Mouse (Mus musculus) adrenal gland, postnatal 25 days (tissue): ENCODE data around the gene Morn3. TPM values are rescaled to one million over a fixed set of nuclear protein-coding genes. Genes with fewer than 3 reads are reported as not detected.

Experiments
- DNase-seq: peaks from one replicate; pipeline ENCODE4 v3.0.0; 2021; ENCODE audit warnings: mixed read lengths
- total RNA-seq: library from RNA; stranded (reverse); gene quantifications from 2 replicates; pipeline ENCODE4 v1.2.3, GENCODE M21; 2021

Gene Morn3
- total RNA-seq, 1 experiment from 2014 or later, result not detected

DNA sequence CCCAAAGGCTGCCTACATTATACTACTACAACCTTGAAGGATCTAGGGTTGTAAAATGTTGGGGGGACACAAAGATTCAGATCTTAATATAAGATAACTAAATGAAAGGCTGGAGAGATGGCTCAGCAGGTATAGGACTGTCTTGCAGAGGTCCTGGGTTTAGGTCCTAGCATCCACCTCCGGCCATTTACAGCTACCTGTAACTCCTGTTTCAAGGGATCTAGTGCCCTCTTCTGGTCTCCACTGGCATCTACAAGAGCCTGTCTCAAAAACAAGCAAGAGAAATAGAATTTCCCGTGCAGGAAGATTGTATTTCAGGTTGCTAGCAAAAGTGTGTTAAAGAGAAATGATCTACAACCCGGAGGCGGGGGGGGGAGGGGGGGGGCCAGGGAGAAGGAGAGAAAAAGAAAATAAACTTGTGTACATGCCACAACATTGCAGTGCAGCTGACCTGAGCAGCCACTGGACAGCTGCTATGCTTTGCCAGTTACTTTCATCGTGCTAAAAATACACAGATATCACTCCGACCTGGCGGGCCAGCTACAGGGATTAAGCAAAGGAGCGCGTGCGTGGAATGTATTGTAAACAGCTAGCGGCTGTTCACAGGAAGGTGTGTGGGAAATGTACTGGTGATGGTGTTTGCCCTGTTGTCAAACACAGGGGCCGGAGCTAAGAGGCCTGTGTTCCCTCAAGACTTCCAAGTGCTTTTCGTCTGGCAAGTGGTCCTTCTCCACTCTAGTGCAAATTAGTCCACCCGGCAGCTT is 13.1 kb upstream of the Morn3 start:
- no peak for DNase-seq

DNA sequence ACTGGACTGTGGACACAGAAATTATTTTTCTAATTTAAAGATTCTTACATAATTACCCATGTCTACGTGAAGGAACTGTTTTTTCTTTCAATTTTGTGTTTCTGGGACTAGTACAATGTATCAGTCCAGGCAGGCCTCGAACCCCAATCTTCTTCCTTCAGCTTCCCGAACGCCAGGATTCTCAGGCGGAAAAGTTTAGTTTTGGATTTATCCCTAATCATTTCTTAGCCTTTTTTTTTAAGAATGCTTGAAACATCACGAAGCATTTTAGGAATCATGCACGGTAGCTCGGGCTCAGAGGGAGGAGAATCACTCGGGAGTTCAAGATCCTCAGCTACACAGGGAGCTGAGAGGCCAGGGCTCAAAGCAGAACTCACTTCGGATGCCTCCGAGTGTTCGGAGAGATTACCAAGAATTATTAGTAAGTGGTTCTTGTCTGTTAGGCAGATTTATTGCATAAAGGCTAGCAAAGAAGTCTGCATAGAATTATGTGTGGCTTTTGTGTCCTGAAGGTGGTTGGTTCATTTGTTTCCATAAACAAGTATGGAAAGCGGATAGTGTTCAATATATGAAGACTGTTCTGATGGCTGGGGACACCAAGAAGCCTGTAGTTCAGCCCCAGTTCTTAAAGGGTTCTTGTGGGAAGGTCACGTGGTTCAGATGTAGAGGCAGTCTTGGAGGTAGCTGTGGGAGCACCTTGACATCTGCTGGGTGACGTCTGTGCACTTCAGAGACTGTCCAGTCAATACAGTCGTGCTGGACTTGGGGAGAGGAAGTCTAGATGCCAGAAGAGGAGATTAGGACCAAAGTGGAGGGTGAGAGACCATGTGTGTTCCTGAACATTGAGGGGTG is 11.7 kb upstream of the Morn3 start:
- DNase-seq, result no peak

DNA sequence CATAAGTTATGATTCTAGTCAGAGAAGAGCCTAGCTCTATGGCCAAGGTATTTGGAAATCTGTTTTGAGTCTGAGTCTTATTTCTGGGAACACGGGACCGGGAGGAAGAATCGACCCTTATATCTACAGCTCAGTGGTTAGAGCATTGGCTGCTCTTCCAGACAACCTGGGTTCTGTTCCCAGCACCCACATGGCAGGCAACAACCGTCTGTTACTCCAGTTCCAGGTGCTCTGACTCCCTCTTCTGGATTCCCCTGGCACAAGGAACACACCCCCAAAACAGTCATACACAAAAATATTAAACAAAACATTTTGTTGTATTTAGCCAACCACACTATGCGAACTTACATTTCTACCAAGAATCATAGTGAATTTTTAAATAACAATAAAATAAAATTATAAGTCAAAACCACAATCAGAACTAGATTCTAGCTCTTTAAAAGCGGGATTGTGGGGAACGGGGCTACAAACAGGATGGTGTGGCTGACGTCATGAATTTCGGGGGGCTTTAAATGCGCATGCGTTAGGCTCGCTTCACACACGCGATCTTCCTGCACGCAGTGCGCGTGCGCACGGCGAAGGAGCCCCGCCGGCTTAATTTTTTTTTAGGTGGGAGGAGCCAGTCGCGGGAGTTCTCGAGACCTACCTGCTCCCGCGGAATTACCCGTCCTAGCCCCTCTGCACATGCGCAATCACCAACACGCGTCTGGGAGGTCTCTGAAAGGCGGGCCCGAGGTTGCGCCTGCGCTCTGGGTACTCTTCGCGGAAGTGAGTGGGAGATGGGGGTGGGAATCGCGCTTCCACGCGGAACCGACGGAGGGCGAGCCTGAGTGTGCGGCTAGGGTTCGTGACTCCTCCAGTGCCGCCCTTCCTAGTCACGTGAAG is 10.8 kb upstream of the Morn3 start:
- peak; percentile 99 for DNase-seq

DNA sequence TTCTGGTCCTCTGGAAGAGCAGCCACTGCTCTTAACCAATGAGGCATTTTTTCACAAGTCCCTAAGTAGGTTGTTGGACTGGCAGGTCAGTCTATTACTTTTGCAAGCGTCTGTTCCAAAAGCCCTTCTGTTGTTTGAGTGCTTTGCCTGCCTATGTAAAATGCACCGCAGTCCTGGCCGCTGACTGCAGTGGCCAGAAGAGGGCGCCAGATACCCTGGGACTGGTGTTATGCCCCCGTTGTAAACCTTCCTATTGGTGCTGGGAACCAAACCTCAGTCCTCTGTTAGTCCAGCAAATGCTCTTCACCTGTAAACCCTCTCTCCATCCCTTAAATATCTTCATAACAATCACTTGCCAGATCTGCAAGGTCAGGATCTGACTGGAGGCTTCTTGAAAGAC is 4.9 kb upstream of the Morn3 start:
- no peak for DNase-seq

DNA sequence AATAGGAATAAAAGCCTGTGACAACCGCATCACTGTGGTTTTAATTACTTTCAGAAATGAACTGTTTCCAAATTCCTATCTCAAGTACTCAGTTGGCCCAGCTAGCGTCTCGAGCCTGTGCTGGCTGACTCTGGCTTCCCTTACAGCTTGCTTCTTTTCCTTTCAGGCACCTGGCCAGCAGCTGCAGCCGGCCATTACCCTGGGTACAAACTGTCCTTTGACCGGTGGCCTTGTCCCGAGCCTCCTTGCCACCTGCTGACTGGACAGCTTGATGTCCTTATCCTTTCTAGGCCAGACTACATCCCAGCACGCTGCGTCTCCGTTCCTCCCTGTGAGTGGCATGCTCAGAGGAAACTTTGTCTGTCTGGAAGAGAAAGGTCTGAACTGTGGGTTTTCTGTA is 4.1 kb upstream of the Morn3 start:
- no peak for DNase-seq

DNA sequence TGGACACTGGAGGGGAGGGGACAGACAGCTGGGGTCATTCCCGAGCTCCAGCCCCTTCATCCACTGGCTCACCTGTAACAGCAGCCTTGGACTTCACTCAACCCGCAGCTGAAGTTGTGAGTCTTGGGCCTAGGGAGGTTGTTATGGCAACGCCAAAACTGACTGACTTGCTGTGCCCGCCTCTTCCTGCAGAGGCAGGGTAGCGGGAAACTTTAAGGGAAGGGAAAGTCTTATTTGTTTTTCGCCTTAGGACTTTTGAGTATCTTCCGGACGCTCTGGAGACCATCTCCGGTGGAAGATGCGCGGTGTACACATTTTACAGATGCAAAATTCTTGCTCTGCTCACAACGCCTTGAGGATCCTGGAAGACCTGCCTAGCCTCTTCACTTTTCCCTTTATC is 2.5 kb upstream of the Morn3 start:
- DNase-seq, result no peak

DNA sequence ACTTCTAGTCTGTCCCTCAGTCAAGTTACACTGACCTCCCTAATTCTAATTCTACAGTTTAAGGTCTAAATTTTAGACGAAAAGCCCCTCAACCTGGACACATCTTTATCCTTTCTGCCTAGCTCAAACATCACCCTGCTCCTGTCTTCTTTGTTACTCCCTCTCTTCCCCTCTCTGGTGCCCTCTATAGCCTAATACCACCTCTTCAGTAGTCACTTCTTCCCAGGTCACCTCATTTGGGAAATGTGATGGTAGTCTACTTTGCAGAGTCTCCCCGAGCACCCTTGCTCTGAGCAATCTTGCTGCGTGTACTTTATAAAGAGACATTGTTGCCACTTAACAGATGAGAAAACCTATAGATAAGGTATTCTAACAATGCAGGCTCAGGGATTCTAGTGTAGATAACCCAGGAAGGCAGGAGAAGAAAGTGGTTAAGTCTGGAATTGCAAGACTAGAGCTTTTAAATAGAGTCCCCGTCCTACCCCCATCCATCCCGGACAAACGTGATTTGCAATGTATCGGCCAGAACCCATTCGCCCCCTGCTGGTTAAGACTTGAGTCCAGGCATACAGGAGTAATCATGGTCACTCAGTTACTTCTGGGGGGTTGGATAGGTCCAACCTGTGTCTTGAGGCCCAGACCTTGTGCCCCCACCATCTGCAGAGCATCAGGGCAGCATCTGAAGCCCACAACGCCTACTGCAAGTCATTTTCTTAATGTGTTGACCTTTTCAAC is 1.1 kb downstream of the Morn3 start:
- DNase-seq, result peak; percentile 58

DNA sequence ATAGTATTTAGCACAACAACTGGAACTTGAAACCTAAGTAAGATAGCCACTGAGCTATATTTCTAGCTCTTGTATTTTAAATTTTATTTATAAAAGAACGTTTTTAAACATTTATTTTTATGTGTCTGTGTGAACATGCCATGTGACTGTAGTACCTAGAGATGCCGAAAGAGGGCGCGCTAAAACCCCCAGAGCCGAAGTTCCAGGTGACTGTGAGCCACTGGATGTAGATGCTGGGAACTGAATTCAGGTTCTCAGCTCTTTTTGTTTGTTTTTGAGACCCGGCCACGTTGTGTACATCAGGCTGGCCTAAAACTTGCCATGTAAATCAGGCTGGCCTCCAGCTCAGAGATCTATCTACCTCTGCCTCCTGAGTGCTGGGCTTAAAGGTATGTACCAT is 3.0 kb downstream of the Morn3 start:
- DNase-seq, result no peak

DNA sequence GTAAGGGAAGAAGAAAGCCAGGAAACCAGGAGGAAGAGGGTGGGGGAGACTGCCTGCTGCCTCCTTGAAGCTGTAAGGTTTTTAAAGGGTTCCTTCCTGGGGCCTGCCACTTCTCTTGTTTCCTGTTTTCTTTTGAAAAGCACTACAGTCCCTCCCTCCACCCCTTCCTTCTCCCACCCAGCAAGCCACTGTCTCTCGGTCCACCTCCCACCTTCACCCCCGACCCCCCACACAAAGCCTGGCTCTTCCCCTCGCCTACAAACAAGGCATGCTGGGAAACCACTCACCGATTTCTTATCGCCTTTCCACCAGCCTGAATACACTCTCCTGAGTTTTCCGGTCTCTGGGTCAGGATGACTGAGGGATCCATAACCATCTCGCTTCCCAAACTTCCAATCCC is 6.0 kb downstream of the Morn3 start:
- no peak for DNase-seq

DNA sequence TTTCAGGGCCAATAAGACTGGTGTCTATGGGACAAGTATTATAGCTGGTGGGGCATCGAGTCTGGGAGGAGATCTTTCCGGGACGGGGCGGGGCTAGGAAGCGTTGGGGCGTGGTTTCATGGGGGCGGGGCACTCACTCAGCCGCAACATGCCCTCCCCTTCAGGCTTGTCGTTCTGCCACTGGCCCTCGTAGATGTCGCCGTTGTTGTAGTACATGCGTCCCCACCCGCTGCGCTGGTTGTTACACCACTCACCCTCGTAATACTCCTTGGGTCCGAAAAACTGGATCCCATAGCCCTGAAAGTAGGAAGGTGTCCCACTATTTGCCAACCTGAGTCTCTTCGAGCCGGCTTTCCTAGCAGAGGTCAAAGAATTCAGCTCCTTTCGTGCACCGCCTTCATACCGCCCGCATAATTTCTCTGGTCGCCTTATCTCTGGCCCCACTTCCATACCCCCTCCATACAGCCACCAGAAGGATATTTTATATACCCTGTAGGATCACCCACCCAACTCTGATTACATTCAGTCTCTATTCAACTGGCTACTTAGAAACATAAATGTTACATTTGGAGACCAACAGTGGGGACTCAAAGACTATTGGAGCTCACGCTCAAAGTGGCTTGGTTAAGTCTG is 7.6 kb downstream of the Morn3 start:
- peak; percentile 78 for DNase-seq

DNA sequence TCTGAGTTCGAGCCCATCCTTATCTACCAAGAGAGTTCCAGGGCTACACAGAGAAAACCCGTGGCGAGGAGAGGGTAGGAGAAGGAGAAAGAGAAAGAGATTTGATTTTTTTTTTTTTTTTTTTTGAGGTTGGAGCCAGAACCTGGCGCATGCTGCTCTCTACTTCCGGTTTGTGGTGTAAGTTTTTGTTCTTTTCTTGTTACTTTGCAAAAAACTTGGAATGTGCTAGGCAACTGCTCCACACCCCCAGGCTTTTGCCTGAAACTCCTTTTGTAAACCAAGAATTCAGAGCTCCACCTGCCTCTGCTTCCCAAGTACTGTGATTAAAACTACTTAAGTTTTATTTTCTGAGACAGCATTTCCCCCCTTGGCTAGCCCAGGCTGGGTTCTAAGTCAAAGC is 8.7 kb downstream of the Morn3 start:
- DNase-seq, result no peak

DNA sequence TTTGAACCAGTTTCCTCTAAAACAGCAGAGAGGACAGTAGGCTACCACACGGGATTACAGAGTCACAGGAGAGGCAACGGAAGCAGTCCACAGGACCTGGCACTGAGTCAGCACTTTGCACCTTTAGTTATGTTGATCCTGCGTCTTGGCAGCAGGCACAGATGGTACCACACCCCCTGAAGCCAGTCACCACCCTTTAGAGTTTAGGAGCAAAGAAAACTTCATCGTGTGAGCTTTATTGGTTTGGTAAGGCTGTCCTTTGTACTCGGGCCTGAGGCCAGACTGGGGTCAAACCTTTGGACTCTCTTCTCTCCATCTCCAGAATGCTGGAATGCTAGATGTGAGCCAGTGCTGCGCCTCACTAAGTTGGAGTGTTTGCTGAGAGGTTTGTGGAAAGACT is 11.3 kb downstream of the Morn3 start:
- no peak for DNase-seq

DNA sequence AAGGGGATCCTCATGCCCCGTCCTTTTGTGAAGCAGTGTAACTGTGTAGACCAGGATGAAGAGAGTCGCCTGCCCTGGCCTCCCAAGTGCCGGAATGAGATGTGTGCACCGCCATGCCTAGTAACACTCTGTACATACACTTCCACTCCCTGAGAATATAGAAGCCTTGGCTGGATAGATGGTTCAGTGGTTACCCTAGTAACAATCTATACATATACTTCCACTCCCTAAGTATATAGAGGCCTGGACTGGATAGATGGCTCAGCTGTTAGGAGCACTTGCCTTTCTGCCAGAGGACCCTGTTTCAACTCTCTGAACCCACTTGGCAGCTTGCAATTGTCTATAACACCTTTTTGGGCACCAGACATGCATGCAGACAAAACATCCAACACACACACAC is 11.7 kb downstream of the Morn3 start:
- DNase-seq, result no peak

DNA sequence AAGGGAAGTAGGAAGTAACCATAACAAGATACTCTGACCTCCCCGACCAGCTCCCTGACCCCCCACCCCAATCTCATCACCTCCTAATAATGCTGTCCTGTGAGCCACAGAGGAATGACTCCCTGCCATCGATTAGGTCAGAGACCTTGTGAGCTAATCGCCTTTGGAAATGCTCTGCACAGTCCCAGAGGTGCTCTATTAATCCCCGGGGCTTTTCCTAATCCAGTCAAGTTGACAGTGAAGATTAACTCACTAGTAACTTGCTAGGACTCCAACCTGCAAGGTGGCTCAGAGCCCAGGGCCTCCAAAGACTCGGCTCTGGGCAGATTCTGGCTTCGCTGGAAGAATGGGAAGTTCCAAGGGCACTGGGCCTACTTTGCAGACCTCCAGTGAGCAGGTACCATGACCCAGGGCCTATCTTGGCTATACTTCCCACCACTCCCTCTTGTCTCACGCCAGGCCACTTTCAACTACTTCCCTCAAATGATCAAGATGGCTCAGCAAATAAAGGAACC is 13.1 kb downstream of the Morn3 start:
- DNase-seq, result no peak

DNA sequence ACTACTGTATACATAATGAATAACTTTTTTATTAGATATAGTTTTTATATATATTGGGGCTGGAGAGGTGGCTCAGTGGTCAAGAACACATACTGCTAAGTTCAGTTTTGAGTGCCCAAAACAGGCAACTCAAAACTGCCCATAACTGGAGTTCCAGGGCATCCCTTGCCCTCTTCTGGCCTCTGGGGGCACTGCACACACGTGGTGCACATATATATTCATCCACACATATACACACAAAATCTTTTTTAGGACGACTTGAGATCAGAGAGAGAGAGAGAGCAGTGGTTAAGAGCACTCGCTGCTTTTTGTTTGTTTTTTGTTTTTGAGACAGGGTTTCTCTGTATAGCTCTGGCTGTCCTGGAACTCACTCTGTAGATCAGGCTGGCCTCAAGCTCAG is 15.5 kb downstream of the Morn3 start:
- no peak for DNase-seq

DNA sequence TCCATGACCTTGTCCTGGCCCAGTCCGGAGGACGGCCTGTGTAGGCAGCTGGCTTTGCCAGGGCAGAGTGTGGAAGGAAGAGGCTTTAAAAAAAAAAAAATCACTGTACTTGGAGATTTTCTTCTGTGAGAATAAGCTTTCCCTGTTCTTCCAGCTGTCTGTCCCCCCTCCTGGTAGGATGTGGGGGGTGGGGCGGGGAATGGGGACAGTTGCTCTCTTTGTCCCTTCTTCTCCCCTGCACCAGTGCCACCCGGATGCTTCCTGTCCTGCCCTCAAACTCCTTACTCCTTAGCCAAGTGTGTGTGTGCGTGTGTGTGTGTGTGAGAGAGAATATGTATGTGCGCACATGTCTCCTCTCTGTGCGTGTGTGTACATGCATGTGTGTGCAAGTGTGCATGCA is 17.1 kb downstream of the Morn3 start:
- DNase-seq, result no peak

DNA sequence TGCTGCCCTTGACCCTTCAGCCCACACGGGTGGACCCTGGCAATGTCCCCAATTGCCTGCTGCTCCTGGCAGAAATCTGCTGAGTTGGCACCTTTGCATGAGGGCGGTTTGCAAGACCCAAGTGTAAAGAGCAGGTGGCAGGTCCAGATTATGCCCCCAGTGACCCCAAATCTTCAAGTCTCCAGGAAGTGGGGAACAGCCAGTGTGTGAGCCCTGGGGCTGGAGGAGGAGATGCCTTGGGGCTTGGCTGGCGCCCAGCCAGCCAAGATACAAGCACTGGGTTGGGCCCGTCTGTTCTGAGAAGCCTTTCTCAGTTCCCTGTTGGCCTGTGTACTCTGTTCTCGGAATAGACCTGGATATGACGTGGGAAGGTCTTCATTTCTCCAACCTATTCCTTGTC is 19.4 kb downstream of the Morn3 start:
- no peak for DNase-seq

DNA sequence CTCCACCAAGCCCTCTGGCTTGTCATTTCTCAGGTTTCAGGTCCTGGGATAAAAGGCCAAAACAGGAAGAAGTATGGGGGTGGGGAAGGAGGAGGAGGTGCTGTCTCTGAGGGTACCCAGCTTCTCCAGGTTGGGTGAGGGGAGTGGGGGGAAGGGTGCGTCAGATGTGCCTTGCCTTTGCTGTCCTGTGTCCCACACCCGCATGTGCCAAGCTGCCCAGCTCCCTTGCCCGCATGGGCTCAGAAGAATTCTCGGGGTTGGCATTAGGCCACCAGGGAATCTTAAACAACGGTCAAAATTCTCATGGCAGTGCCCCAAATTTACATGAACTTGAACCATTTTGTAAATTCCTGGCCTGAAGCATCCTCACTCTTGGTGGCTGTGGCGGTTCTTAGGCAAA is 20.4 kb downstream of the Morn3 start:
- no peak for DNase-seq

DNA sequence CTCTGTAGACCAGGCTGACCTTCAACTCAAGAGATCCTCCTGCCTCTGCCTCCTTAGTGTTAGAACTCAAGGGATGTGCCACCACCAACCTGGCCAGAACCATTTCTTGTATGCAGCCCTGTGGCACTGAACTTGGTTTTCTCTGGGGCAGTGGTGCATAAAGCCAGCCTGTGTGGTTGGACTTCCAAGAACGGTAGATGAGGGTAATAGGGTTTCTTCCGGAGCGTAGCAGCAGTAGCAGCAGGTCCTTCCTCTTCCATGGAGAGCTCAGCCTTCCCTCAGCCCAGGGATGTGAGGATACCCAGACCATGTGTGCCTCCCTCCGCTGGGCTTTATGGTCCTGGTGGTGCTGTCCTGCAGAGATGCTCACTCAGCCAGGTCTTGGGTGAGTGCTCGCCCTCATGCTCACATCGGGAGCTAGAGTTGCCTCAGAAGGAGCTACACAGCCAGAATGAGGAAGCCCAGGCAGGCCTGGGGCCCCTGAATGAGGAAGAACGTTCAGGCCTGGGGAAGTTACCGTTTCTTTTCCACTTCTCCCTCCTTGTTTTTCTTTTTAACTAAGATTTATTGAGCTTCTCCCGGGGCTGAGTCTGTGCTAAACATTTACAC is 21.7 kb downstream of the Morn3 start:
- DNase-seq, result no peak

DNA sequence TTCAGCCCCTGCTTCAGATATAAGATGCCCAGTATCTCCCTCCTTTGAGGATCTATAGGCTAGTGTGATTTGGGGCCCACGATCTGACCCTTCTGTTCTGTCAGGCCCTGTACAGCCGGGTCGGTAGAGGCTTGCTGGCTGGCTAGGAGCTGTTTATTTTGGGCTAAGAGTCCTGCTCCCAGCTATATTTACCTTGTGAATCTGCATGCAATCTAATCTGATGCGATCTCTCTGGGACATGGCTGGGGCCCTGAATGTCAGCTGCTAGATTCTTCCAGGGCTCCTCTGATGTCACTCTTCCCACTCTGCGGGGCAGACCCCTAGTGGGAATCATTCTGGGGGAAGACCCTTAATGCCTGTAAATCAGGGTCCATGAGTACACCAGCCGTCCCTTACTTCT is 22.5 kb downstream of the Morn3 start:
- DNase-seq, result no peak

DNA sequence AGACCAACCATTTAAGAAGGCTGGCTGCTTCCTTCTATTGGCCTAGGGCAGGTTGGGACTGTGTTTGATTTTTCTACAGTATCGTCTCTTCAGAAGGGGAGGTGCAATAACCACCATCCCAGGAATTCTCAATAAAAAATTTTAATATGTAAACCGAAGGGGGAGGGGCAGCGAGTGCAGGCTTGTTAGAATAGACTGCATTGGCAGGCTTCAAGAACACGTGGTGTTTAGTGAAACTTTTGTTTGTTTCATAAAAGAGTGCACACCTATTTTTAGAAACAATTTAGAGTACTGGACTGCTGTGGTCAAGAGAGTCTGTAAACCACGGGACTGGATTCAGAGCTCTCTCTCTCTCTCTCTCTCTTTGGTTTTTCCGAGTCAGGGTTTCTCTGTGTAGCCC is 23.8 kb downstream of the Morn3 start:
- DNase-seq, result no peak
